Mouse (Mus musculus): ENCODE measurements around the gene Taar9.
"Not testable (repeated sequence)": the region's sequence is repeated elsewhere in the genome, so short reads cannot be mapped to it uniquely, and the experiment has no call there.

Gene Taar9

DNA sequence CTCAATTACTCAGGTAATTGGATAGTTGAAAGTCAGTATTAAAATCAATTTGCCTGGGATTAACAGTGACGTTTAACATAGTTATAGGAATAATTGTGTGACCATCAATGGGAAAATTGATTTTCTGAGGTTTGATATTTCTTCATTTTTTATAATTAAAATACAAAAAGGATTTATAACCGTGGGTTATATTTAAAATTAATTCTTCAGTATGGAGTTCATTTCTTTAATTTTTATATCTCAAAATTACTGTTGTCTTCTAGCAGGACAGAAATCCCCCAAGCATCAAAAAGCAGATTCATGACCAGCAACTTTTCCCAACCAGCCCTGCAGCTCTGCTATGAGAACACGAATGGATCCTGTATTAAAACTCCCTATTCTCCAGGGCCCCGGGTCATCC lies 33.1 kb downstream of the Taar9 start, which contains the start of gene Taar8a:
TSS of gene Taar8a (plus strand) at position 301 of the 400 bp plus-strand sequence.
- not testable (repeated sequence) for DNase-seq (ENCODE audit: low spot score)

DNA sequence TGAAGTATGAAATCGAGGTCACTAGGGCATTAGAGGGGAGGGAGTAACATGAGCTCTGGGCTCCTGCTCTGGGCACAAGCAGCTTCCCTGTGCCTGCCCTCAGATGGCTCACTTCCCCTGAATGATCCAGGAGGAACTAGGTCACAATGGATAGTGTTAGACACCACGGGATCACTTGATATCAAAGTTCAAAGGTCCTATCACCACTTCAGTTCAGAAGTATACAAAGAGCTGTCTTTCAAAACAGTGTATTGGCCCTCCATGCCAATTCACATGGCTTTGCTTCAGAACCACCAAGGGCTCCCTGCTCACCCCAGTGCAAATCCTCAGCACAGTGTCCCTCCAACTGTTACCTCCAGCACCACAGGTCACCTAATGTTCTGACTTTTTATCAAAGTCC lies 34.6 kb downstream of the Taar9 start:
- not testable (repeated sequence) for DNase-seq (ENCODE audit: low spot score)

DNA sequence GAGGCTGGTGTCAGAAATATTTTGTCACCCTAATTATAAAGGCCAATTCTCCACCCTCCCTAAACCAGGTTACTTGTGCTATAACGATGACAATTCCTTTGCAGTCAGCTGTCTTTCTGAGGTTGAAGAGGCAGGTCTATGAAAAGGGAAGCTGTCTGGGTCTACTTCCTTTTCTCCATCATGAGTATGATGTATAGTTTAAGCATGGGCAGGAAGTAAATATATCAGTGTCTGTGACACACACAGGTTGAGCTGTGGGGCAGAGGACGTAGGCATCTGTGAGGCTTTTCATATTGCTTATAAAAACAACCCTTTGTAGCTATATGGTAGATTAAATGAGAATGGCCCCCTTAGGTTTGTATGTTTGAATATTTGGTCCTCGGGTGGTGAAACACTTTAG lies 50.3 kb downstream of the Taar9 start:
- no peak for DNase-seq (ENCODE audit: low spot score)

All from testis, postnatal 10 days (tissue).